Mouse (Mus musculus): ENCODE results near the gene Abca6. TPM values are rescaled to one million over a fixed set of nuclear protein-coding genes. Genes with fewer than 3 reads are reported as not detected.

Gene Abca6
- polyA plus RNA-seq, 1 experiment from 2014 or later, result 0.44 TPM

GRCm38 (mm10) chr11:110232975-110233374, 18.6 kb downstream of the Abca6 start:
- Histone ChIP-seq H3K9me3 (ENCODE audit: control insufficient read depth, low read length) (no peaks in the 10 kb centered on the region), H3K36me3 (replicated peaks; ENCODE audit: control insufficient read depth, insufficient read depth) (no peaks in the 10 kb centered on the region), H3K4me2 (replicated peaks) (no peak overlapping the region), H3K27me3 (ENCODE audit: control insufficient read depth, insufficient read depth, low read length) (no peaks in the 10 kb centered on the region), H3K27ac (no peak overlapping the region), H3K9ac (no peak overlapping the region), H3K4me1 (replicated peaks; ENCODE audit: control insufficient read depth, insufficient read depth, low read length) (no peaks in the 10 kb centered on the region), H3K4me3 (replicated peaks; ENCODE audit: low read length) (no peak overlapping the region)
- DNase-seq (ENCODE audit: low spot score) (no peak), ATAC-seq (ENCODE audit: low FRiP score) (no peak)

- Histone ChIP-seq H3K36me3 (replicated peaks; ENCODE audit: control insufficient read depth, insufficient read depth) (no peaks in the 10 kb centered on the region), H3K4me3 (replicated peaks; ENCODE audit: low read length) (no peak overlapping the region), H3K9me3 (ENCODE audit: control insufficient read depth, low read length) (no peaks in the 10 kb centered on the region), H3K27me3 (ENCODE audit: control insufficient read depth, insufficient read depth, low read length) (no peaks in the 10 kb centered on the region), H3K9ac (no peak overlapping the region), H3K4me2 (replicated peaks) (no peak overlapping the region), H3K27ac (no peak overlapping the region), H3K4me1 (replicated peaks; ENCODE audit: control insufficient read depth, insufficient read depth, low read length) (no peaks in the 10 kb centered on the region)
- DNase-seq (ENCODE audit: low spot score) (no peak), ATAC-seq (ENCODE audit: low FRiP score) (no peak)
These were observed 34.5 kb downstream of the Abca6 start for GRCm38 (mm10) chr11:110217118-110217517.

GRCm38 (mm10) chr11:110203930-110204329, 47.6 kb downstream of the Abca6 start:
- Histone ChIP-seq H3K36me3 (replicated peaks; ENCODE audit: control insufficient read depth, insufficient read depth) (no peaks in the 10 kb centered on the region), H3K27ac (no peak overlapping the region), H3K9ac (no peak overlapping the region), H3K9me3 (ENCODE audit: control insufficient read depth, low read length) (no peaks in the 10 kb centered on the region), H3K4me2 (replicated peaks) (no peak overlapping the region), H3K4me1 (replicated peaks; ENCODE audit: control insufficient read depth, insufficient read depth, low read length) (no peaks in the 10 kb centered on the region), H3K4me3 (replicated peaks; ENCODE audit: low read length) (no peak overlapping the region), H3K27me3 (ENCODE audit: control insufficient read depth, insufficient read depth, low read length) (no peaks in the 10 kb centered on the region)
- DNase-seq (ENCODE audit: low spot score), result no peak
- no peak for ATAC-seq (ENCODE audit: low FRiP score)
- 90% methylated on average over 5 of the region's 5 CpGs for WGBS

- WGBS, result 87% methylated on average over 3 of the region's 3 CpGs
- no peaks in the 10 kb centered on the region for H3K27me3 ChIP-seq (ENCODE audit: control insufficient read depth, insufficient read depth, low read length)
- H3K27ac ChIP-seq, result no peak overlapping the region
- no peaks in the 10 kb centered on the region for H3K9me3 ChIP-seq (ENCODE audit: control insufficient read depth, low read length)
- H3K4me3 ChIP-seq (replicated peaks; ENCODE audit: low read length), result no peak overlapping the region
- DNase-seq (ENCODE audit: low spot score), result no peak
- H3K4me2 ChIP-seq (replicated peaks), result no peak overlapping the region
- no peak overlapping the region for H3K9ac ChIP-seq
- ATAC-seq (ENCODE audit: low FRiP score), result no peak
- H3K4me1 ChIP-seq (replicated peaks; ENCODE audit: control insufficient read depth, insufficient read depth, low read length), result no peaks in the 10 kb centered on the region
- no peaks in the 10 kb centered on the region for H3K36me3 ChIP-seq (replicated peaks; ENCODE audit: control insufficient read depth, insufficient read depth)
These were observed 52.7 kb downstream of the Abca6 start for GRCm38 (mm10) chr11:110198882-110199281.

- Histone ChIP-seq H3K9me3 (ENCODE audit: control insufficient read depth, low read length) (no peaks in the 10 kb centered on the region), H3K4me2 (replicated peaks) (no peak overlapping the region), H3K4me1 (replicated peaks; ENCODE audit: control insufficient read depth, insufficient read depth, low read length) (no peaks in the 10 kb centered on the region), H3K9ac (no peak overlapping the region), H3K4me3 (replicated peaks; ENCODE audit: low read length) (no peak overlapping the region), H3K27me3 (ENCODE audit: control insufficient read depth, insufficient read depth, low read length) (no peaks in the 10 kb centered on the region), H3K27ac (no peak overlapping the region), H3K36me3 (replicated peaks; ENCODE audit: control insufficient read depth, insufficient read depth) (no peaks in the 10 kb centered on the region)
- no peak for ATAC-seq (ENCODE audit: low FRiP score)
- DNase-seq (ENCODE audit: low spot score), result no peak
- WGBS, result 90% methylated on average over 8 of the region's 8 CpGs
These were observed 54.8 kb downstream of the Abca6 start for GRCm38 (mm10) chr11:110196561-110197306.

- Histone ChIP-seq H3K36me3 (replicated peaks; ENCODE audit: control insufficient read depth, insufficient read depth) (no peaks in the 10 kb centered on the region), H3K27ac (no peak overlapping the region), H3K9me3 (ENCODE audit: control insufficient read depth, low read length) (no peaks in the 10 kb centered on the region), H3K4me3 (replicated peaks; ENCODE audit: low read length) (no peak overlapping the region), H3K4me2 (replicated peaks) (no peak overlapping the region), H3K27me3 (ENCODE audit: control insufficient read depth, insufficient read depth, low read length) (no peaks in the 10 kb centered on the region), H3K4me1 (replicated peaks; ENCODE audit: control insufficient read depth, insufficient read depth, low read length) (no peaks in the 10 kb centered on the region), H3K9ac (no peak overlapping the region)
- 93% methylated on average over 4 of the region's 4 CpGs for WGBS
- DNase-seq (ENCODE audit: low spot score), result no peak
- ATAC-seq (ENCODE audit: low FRiP score), result no peak
These were observed 56.3 kb downstream of the Abca6 start for GRCm38 (mm10) chr11:110195310-110195709.

GRCm38 (mm10) chr11:110171212-110171611, 80.4 kb downstream of the Abca6 start:
- Histone ChIP-seq H3K9me3 (ENCODE audit: control insufficient read depth, low read length) (no peaks in the 10 kb centered on the region), H3K36me3 (replicated peaks; ENCODE audit: control insufficient read depth, insufficient read depth) (no peaks in the 10 kb centered on the region), H3K4me2 (replicated peaks) (no peak overlapping the region), H3K9ac (no peak overlapping the region), H3K4me3 (replicated peaks; ENCODE audit: low read length) (no peak overlapping the region), H3K4me1 (replicated peaks; ENCODE audit: control insufficient read depth, insufficient read depth, low read length) (no peaks in the 10 kb centered on the region), H3K27me3 (ENCODE audit: control insufficient read depth, insufficient read depth, low read length) (no peaks in the 10 kb centered on the region), H3K27ac (no peak overlapping the region)
- DNase-seq (ENCODE audit: low spot score) (no peak), ATAC-seq (ENCODE audit: low FRiP score) (no peak)
- 96% methylated on average over 3 of the region's 3 CpGs for WGBS

- Histone ChIP-seq H3K9ac (no peak within 1 kb of the TSS), H3K9me3 (ENCODE audit: control insufficient read depth, low read length) (no peaks in the 10 kb centered on the region), H3K4me2 (replicated peaks) (0 out of 2 replicates have a peak within 1 kb of the TSS, but pooled peaks have one; percentile 4), H3K4me3 (replicated peaks; ENCODE audit: low read length) (no peak within 1 kb of the TSS; the same call in 1 of the 2 replicates), H3K36me3 (replicated peaks; ENCODE audit: control insufficient read depth, insufficient read depth) (no peaks in the 10 kb centered on the region), H3K27me3 (ENCODE audit: control insufficient read depth, insufficient read depth, low read length) (no peaks in the 10 kb centered on the region), H3K27ac (0 out of 2 replicates have a peak within 1 kb of the TSS, but pooled peaks have one; percentile 4), H3K4me1 (replicated peaks; ENCODE audit: control insufficient read depth, insufficient read depth, low read length) (no peaks in the 10 kb centered on the region)
- 52% methylated on average over 12 of the region's 12 CpGs for WGBS
- no peak for DNase-seq (ENCODE audit: low spot score)
- no peak for ATAC-seq (ENCODE audit: low FRiP score)
These were observed 83.9 kb downstream of the Abca6 start, which contains the start of gene Abca9 for GRCm38 (mm10) chr11:110167459-110168251. Gene Abca9, minus strand, starts transcription at chr11:110168196.

- ATAC-seq (ENCODE audit: low FRiP score) (no peak), DNase-seq (ENCODE audit: low spot score) (no peak)
- no peak overlapping the region for H3K9ac ChIP-seq
- H3K36me3 ChIP-seq (replicated peaks; ENCODE audit: control insufficient read depth, insufficient read depth), result no peaks in the 10 kb centered on the region
- no peaks in the 10 kb centered on the region for H3K27me3 ChIP-seq (ENCODE audit: control insufficient read depth, insufficient read depth, low read length)
- no peaks in the 10 kb centered on the region for H3K4me1 ChIP-seq (replicated peaks; ENCODE audit: control insufficient read depth, insufficient read depth, low read length)
- 55% methylated on average over 3 of the region's 3 CpGs for WGBS
- no peak overlapping the region for H3K27ac ChIP-seq
- H3K4me3 ChIP-seq (replicated peaks; ENCODE audit: low read length), result no peak overlapping the region
- no peak overlapping the region for H3K4me2 ChIP-seq (replicated peaks)
- H3K9me3 ChIP-seq (ENCODE audit: control insufficient read depth, low read length), result no peaks in the 10 kb centered on the region
These were observed 85.8 kb downstream of the Abca6 start for GRCm38 (mm10) chr11:110165822-110166221.

All from hindbrain, embryonic 14.5 days (tissue).